Mouse (Mus musculus) hindbrain, embryonic 10.5 days (tissue): ENCODE results near the gene Trex2. TPM values are rescaled to one million over a fixed set of nuclear protein-coding genes. Genes with fewer than 3 reads are reported as not detected.

ENCODE experiments used
- DNase-seq: peaks from one replicate; pipeline ENCODE4 v3.0.0-alpha.2; 2017; ENCODE audit warnings: low spot score
- H3K27ac ChIP-seq: fragments of 300-500 bp; sonication (generic); 2 replicates; pipeline ENCODE4 v1.5.1; 2016; ENCODE audit warnings: mild to moderate bottlenecking, moderate library complexity
- H3K27me3 ChIP-seq: fragments of 300-500 bp; sonication (generic); 2 replicates; pipeline ENCODE4 v1.6.1; 2016; ENCODE audit warnings: mild to moderate bottlenecking; ENCODE audit not compliant: poor library complexity, insufficient read depth, severe bottlenecking
- H3K36me3 ChIP-seq: fragments of 300-500 bp; sonication (generic); 2 replicates; pipeline ENCODE4 v1.6.1; 2016; ENCODE audit warnings: mild to moderate bottlenecking, moderate library complexity
- H3K4me1 ChIP-seq: fragments of 300-500 bp; sonication (generic); replicated peaks from 2 replicates; pipeline ENCODE4 v1.6.1; 2016; ENCODE audit warnings: mild to moderate bottlenecking
- H3K4me3 ChIP-seq: fragments of 300-500 bp; sonication (generic); 2 replicates; pipeline ENCODE4 v1.5.1; 2016; ENCODE audit warnings: mild to moderate bottlenecking, moderate library complexity
- H3K9me3 ChIP-seq: fragments of 300-500 bp; sonication (generic); 2 replicates; pipeline ENCODE4 v1.6.1; 2016; ENCODE audit warnings: mild to moderate bottlenecking, moderate library complexity
- WGBS: fragments of 180-500 bp; shearing (Covaris S2); methylation state at CpG from one replicate; pipeline ENCODE4 v1.1.7; 2016; 5-methylcytosine and 5-hydroxymethylcytosine counted together
- polyA plus RNA-seq: library from polyadenylated mRNA; unstranded; fragments of >200 nt; fragmentation: Nextera tagmentation; extraction: Ambion mirVana; gene quantifications from 2 replicates; pipeline ENCODE4 v1.2.1, GENCODE M21; 2016

Gene Trex2
- polyA plus RNA-seq: 0.16 TPM in 1 of 2 replicates, not detected in the other

- no peak within 1 kb of the TSS for H3K27ac ChIP-seq
- WGBS: 87% methylated on average over 11 of the region's 11 CpGs
- H3K27me3 ChIP-seq: peaks cover 12% of the 10 kb centered on the region; the same call in 1 of the 2 replicates
- peaks cover 11% of the 10 kb centered on the region for H3K36me3 ChIP-seq
- DNase-seq: no peak
- no peaks in the 10 kb centered on the region for H3K4me1 ChIP-seq
- no peak within 1 kb of the TSS for H3K4me3 ChIP-seq
- H3K9me3 ChIP-seq: no peaks in the 10 kb centered on the region
Observed at GRCm38 (mm10) chrX:73435252-73435651, at the start of gene Trex2. Trex2 (minus strand) TSS chrX:73435344.

DNA sequence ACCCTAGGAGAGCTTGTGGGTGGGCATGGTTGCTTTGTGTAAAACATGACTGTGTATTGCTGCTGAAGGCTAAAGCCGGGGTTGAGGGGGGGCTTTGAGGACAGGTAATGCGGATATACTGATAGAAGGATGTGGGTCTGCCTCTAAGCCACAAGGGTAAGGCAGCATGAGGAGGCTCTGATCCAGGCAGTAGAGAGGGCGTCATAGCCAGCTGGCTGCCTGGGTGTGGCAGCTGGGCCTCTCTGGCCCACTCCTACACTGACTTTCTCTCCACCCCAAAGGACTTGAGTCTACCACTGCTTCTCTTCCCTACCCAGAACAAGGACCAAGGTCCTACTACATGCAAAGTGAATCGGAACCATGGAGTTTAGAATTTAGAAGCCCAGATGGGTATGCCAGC lies 49.7 kb upstream of the Trex2 start:
- peaks cover 45% of the 10 kb centered on the region for H3K27me3 ChIP-seq
- no peak overlapping the region for H3K27ac ChIP-seq
- H3K4me3 ChIP-seq: no peak overlapping the region
- no peak for DNase-seq
- H3K9me3 ChIP-seq: no peaks in the 10 kb centered on the region
- H3K4me1 ChIP-seq: no peaks in the 10 kb centered on the region
- 88% methylated on average over 4 of the region's 4 CpGs for WGBS
- H3K36me3 ChIP-seq: no peaks in the 10 kb centered on the region

GRCm38 (mm10) chrX:73484076-73484475 lies 48.9 kb upstream of the Trex2 start:
- DNase-seq: no peak
- no peaks in the 10 kb centered on the region for H3K9me3 ChIP-seq
- H3K4me1 ChIP-seq: no peaks in the 10 kb centered on the region
- no peaks in the 10 kb centered on the region for H3K36me3 ChIP-seq
- WGBS: 89% methylated on average over 1 of the region's 1 CpGs
- H3K27me3 ChIP-seq: peaks cover 51% of the 10 kb centered on the region
- peak overlapping the region; percentile 37; the same call in 1 of the 2 replicates for H3K4me3 ChIP-seq
- peak overlapping the region; percentile 59 for H3K27ac ChIP-seq

- Histone ChIP-seq H3K36me3 (no peaks in the 10 kb centered on the region), H3K4me3 (peak within 1 kb of the TSS; percentile 37), H3K4me1 (no peaks in the 10 kb centered on the region), H3K27me3 (peaks cover 57% of the 10 kb centered on the region), H3K9me3 (no peaks in the 10 kb centered on the region), H3K27ac (peak within 1 kb of the TSS; percentile 59)
- WGBS: 39% methylated on average over 9 of the region's 14 CpGs
- DNase-seq: peak; percentile 13
Observed at GRCm38 (mm10) chrX:73483484-73483810, 48.3 kb upstream of the Trex2 start, which contains the start of gene Bgn. Bgn (plus strand) TSS chrX:73483602.

DNA sequence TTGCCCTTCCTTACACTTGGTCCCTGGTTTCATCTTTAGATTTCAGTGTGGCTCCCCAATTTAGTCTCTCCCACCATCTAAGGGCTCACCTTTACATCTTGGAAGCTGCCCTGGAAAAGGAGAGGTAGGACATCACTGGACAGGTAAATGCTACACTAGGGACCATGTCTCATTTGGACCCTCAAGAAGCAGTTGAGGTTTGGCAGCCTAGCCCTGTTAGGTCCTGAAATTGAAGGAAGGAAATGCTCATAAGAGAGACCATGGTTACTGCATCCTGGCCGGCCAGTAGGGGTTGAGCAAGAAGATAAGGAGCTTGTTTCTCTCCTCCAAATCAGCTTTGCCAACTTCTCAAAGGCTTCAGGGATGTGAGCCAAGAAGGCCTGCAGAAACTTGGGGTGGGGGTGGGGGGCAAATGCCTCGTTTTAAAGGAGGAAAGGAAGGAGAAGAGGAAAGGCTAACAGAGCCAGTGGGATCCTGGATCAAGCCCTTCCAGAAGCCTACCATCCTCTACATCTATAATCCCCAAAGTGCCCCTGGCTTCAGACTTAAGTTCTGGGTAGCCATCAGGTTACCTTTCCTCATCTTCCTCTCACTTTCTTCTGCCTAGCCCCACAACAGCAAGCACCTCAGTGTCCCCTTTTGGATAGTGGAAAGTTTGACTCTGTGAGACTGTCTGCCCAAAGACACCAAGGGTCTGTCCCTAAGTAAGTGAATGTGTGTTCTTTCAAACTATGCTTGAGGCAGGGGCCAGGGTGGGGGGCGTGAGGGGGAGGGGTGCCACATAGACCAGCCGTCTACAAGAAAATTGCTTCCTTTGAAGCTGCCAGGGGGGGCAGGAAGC lies 47.7 kb upstream of the Trex2 start:
- H3K27me3 ChIP-seq: peaks cover 63% of the 10 kb centered on the region
- H3K4me1 ChIP-seq: no peaks in the 10 kb centered on the region
- H3K27ac ChIP-seq: no peak overlapping the region
- H3K4me3 ChIP-seq: peak overlapping the region; percentile 37; the same call in 1 of the 2 replicates
- no peak for DNase-seq
- 55% methylated on average over 4 of the region's 4 CpGs for WGBS
- no peaks in the 10 kb centered on the region for H3K9me3 ChIP-seq
- H3K36me3 ChIP-seq: no peaks in the 10 kb centered on the region

GRCm38 (mm10) chrX:73480334-73480733 lies 45.2 kb upstream of the Trex2 start:
- Histone ChIP-seq H3K36me3 (no peaks in the 10 kb centered on the region), H3K9me3 (no peaks in the 10 kb centered on the region), H3K4me1 (no peaks in the 10 kb centered on the region), H3K4me3 (no peak overlapping the region), H3K27ac (no peak overlapping the region), H3K27me3 (peaks cover 67% of the 10 kb centered on the region)
- DNase-seq: no peak
- 48% methylated on average over 2 of the region's 2 CpGs for WGBS

- Histone ChIP-seq H3K27ac (no peak overlapping the region), H3K36me3 (no peaks in the 10 kb centered on the region), H3K9me3 (no peaks in the 10 kb centered on the region), H3K4me1 (peaks cover 5% of the 10 kb centered on the region; the same call in 1 of the 2 replicates), H3K4me3 (no peak overlapping the region), H3K27me3 (peaks cover 71% of the 10 kb centered on the region)
- DNase-seq: no peak
Observed at GRCm38 (mm10) chrX:73479656-73480055, 44.5 kb upstream of the Trex2 start.

DNA sequence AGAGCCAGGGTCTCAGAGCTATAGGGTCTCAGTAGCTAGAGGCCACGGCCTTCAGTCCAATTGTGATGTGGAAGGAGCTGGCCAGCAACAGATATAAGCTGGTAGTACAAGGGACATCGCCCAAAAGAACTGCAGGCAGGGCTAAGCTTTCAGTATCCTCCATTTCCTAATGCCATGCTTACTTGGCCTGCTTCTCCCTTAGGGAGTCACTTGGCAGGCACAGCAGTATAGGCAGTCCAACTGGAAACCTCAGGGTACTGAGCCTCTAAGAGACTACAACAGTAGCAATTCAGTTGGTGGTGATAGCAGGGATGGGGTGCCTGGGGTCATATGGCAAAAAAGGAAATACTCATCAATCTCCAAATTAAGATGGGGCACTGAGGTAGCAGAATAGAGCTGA lies 42.4 kb upstream of the Trex2 start:
- no peak overlapping the region for H3K4me3 ChIP-seq
- WGBS: 85% methylated on average over 2 of the region's 2 CpGs
- H3K9me3 ChIP-seq: no peaks in the 10 kb centered on the region
- no peaks in the 10 kb centered on the region for H3K36me3 ChIP-seq
- no peak for DNase-seq
- H3K27me3 ChIP-seq: peaks cover 60% of the 10 kb centered on the region
- peaks cover 9% of the 10 kb centered on the region; the same call in 1 of the 2 replicates for H3K4me1 ChIP-seq
- no peak overlapping the region for H3K27ac ChIP-seq

DNA sequence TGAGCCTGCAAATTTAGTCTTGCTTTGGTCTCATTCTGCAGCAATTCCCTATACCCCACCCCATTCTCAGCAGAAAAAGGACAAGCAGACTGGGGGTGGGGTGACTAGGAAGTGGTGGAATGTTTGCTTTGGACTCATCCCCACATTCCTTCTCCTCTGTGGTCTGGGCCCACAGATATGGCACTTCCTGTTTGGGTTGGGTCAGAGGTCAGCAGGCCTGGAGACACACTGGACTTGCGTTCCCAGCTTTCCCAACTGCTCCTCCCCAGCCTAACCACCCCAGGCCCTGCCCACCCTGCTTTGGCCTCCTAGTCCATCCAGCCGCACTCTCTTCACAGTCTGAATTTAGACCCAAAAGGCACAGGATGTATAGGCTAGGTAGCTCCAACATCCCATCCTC lies 41.5 kb upstream of the Trex2 start:
- no peaks in the 10 kb centered on the region for H3K36me3 ChIP-seq
- no peaks in the 10 kb centered on the region for H3K9me3 ChIP-seq
- DNase-seq: peak; percentile 18
- H3K4me3 ChIP-seq: no peak overlapping the region
- 67% methylated on average over 2 of the region's 2 CpGs for WGBS
- peaks cover 9% of the 10 kb centered on the region; the same call in 1 of the 2 replicates for H3K4me1 ChIP-seq
- H3K27me3 ChIP-seq: peaks cover 69% of the 10 kb centered on the region
- no peak overlapping the region for H3K27ac ChIP-seq

DNA sequence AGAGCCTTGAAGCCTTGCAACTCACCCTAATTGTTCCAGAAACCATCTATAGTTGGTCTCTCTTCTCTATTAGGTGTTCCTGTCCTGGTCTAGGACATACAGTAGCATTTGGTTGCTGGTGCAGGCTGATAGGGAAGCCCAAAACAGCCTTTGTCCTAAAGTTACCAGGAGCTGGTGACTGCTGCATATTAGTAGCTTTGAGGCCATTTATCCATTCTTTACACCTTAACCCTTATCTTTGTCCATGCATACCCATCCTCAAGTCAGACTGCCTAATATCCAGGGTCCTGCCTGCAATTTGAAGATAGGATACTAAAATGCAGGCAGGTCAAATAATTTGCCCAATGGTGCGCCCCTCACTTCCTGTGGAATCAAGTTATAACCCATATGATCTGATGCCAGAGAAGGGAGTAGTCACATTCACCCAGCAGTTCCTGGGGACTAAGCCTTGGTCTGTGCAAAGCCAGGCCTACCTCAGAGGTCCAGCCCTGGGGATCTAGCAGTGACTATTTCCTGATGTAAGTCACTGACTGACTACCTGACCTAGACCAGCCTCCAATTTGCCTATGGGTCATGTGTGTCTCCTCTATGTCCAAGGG lies 40.6 kb upstream of the Trex2 start:
- no peaks in the 10 kb centered on the region for H3K36me3 ChIP-seq
- peaks cover 73% of the 10 kb centered on the region for H3K27me3 ChIP-seq
- no peak overlapping the region for H3K4me3 ChIP-seq
- no peaks in the 10 kb centered on the region for H3K9me3 ChIP-seq
- 87% methylated on average over 1 of the region's 1 CpGs for WGBS
- H3K27ac ChIP-seq: no peak overlapping the region
- DNase-seq: no peak
- peaks cover 9% of the 10 kb centered on the region; the same call in 1 of the 2 replicates for H3K4me1 ChIP-seq

GRCm38 (mm10) chrX:73474340-73475165 lies 39.4 kb upstream of the Trex2 start:
- Histone ChIP-seq H3K27ac (peak overlapping the region; percentile 66), H3K27me3 (peaks cover 61% of the 10 kb centered on the region), H3K9me3 (no peaks in the 10 kb centered on the region), H3K4me3 (no peak overlapping the region), H3K4me1 (peaks cover 9% of the 10 kb centered on the region; the same call in 1 of the 2 replicates), H3K36me3 (no peaks in the 10 kb centered on the region)
- DNase-seq: no peak
- 61% methylated on average over 12 of the region's 12 CpGs for WGBS

DNA sequence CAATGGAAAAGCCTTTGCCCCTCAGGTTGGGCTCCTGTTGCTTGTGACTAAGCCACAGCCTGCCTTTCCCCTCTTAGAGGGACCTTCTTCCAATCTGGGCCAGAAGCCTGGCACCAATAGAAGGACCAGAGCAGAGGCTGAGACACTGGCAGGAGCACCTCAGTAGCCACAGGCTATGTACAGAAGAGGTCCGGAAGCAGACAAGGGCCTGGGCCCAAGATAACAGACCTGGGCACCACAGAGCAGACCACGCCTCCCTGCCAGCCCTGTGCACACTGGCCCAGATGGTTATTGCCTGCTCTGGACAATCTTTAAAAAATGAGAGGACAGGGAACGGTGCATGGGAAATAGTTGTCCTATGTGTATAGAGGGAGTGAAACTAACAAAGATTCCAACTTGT lies 36.6 kb upstream of the Trex2 start:
- peaks cover 48% of the 10 kb centered on the region for H3K27me3 ChIP-seq
- no peak overlapping the region for H3K27ac ChIP-seq
- H3K36me3 ChIP-seq: no peaks in the 10 kb centered on the region
- peaks cover 9% of the 10 kb centered on the region; the same call in 1 of the 2 replicates for H3K4me1 ChIP-seq
- DNase-seq: no peak
- 87% methylated on average over 3 of the region's 3 CpGs for WGBS
- no peaks in the 10 kb centered on the region for H3K9me3 ChIP-seq
- no peak overlapping the region for H3K4me3 ChIP-seq
